Mouse (Mus musculus) ovary, adult 18-20 months (tissue): ENCODE measurements at regions not wholly inside any gene's neighbourhood (a gene's known extent, or its start where the extent isn't known, plus 50 kb on each side); places are given as distances from the start of the nearest gene placed in this dataset.
"Not testable (repeated sequence)": the region's sequence is repeated elsewhere in the genome, so short reads cannot be mapped to it uniquely, and the experiment has no call there.

ENCODE experiments used
- DNase-seq: peaks from one replicate; pipeline ENCODE4 v3.0.0; 2022; ENCODE audit warnings: low spot score, mixed read lengths

DNA sequence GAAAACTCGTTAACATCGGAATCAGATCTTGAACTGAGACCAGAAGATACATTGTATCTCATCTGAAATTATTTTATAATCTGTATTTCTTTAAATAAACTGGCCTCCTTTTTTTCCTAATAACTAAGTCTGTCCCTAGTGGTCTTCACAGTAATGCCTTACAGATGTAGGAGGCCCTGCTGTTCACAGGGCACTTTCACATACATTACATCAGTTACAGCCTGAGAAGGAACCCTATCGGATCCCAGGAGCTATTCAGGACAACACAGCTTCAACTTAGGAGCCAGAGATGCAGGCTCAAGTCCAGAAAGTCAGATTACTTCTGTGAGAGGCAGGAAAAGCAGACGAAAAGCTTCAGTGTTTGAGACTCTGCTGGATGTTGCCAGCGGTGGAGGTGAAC, 806.2 kb downstream of the Ets1 start:
- DNase-seq, result no peak

DNA sequence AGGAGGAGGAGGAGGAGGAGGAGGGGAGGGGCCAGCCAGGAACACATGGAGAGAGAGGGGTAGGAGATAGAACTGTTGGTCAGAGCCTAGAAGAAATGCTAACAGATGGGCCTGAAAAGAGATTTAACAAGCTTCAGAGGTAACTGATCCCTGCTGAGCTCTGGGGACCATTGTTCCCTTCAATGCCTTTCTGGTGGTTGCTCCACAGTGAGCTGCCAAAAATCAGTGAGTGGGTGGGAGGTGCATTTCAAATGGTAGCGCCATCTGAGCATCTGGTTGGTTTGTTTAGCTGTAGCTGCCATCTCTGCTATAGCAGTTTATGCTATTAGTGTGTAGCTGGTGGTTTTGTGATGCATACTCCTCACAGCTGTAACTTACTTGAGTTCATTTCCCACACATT, 809.9 kb downstream of the Ets1 start:
- DNase-seq, result no peak

DNA sequence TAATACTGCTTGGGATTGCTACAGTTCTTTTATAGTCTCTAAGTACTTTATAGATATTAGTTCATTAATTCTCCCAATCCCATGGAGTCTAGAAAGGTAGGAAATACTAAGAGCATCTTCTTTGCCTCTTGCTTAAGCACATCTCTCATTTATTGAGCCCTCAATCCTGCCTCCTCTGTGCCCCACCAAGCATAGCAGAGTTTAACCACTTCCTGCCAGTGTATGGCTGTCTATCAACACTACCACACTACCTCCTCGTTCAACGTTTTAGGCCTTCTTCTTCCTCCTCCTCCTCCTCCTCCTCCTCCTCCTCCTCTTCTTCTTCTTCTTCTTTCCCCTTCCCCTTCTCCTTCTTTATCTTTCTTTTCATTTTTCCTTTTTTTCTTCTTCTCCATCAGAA, 839.1 kb downstream of the Ets1 start:
- DNase-seq, result no peak

DNA sequence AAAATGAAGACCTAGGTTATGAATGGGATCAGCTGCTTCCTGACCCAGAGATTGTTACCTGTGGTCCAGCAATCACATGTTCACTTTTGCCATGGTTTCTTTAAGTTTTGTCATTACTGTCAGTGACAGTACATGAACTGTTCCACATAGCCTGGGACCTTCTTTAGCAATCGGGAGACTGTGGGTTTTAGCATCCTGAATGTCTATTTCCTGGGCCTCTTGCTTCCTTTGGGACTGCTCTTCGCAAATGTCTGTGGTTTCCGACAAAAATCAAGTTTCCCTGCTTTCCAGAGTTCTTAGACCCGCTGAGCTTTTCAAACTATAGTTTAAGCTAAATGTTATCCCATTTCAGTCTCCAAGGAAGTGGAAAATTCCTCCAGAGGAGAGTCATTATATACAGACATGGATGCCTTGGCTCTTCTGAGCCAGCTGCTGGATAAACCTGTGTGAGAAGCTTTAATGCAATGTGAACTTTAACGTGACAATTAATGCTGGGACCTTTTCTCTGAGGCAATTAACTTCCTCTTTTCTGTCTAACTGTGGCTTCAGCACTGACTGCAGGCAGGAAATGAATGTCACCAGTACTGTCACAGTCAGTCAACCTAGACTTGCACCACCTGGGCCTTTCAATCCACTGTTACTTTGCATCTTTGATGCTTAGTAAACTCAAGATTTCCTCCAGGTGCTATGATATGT, 847.0 kb downstream of the Ets1 start:
- DNase-seq, result no peak

DNA sequence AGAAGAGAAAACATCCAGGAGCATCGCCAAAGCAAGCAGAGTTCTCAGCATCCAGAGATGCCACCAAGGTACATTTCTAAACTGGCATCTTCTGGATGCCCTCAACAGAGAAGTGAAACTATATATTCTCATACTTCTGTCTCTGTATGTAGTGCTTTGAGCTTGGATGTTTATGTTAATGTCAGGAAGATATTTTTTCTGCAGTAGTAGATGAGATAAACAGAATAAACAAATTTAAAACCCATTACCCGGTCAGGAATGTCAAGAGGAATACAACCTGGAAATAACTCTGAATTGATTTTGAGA, 847.5 kb downstream of the Ets1 start:
- DNase-seq, result no peak

DNA sequence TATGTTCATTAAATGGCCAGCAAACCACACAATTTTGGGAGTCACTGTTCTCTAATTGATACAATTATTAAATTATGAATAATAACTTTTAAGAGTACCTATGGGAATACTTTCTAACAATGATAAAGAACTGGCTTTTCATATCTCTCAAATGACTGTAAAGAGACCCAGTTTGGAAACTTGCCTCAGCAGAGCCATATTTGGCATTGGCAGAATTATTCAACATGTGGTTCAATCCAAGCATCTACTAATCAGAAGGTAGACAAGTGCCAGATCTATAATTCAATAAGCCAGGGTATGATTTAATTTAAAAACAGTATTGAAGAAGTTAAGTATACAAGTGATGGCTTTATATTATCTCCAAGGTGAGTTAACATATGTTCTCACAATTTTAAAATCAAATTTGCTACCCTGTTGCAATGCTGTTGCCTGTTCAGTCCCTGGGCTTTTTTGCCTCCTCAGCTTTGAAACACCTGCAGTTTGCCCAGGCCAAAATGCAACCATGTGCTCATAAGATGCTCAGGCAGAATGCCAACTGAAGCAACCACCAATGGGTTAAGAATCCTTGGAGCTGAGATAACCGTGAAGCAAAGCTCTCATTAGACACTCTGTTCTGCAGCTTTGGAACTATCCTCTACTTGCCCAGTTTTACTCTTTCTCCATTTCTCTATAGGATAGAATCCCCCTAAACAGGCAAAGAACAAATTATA, 897.2 kb downstream of the Ets1 start:
- DNase-seq, result no peak

DNA sequence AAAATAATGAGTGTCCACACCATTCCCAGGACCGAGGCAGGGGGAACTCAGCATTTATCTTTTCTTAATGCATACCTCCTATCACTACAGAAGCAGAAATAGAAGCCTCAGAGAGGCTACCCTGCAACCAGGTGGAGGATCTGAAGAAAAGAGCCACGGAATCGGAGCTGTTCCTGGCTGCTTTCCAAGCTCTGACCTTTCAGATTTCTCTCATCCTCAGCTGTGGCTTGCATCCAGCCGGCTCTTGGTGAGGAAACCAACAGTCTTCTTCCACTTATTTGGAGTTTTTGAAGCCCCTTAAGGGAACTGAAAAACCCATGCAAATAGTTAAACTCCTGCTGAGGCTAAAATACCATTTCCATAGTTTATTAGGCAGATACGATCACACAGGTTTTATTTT, 907.3 kb downstream of the Ets1 start:
- DNase-seq, result no peak

DNA sequence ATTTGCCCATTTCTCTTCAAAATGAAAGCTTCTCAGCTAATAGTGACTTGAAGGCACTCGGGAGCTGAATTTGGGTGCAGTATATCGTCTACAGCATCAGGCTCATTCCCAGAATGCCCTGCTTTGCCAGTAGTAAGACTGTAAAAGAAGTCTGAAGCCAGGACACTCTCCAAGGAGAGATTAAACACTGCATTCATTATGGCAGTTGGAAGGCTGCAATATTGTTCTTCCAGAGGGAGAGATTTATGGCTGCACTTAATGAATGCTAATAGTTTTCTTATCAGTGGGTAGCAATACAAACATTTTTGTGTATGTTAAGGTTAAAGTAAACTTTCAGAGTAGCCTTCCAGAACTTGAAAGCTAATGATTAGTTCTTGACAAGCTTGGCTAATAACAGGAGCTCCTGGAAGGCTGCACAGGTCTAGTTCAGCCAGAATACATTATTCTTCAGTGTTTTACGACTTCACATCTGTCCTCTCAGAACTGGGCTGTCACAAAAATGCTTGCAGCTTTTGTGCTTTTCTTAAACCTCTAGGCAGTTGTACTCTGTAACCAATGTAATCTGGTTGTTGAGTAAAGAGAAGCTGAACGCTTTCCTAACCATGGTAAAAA, 910.2 kb downstream of the Ets1 start:
- no peak for DNase-seq

DNA sequence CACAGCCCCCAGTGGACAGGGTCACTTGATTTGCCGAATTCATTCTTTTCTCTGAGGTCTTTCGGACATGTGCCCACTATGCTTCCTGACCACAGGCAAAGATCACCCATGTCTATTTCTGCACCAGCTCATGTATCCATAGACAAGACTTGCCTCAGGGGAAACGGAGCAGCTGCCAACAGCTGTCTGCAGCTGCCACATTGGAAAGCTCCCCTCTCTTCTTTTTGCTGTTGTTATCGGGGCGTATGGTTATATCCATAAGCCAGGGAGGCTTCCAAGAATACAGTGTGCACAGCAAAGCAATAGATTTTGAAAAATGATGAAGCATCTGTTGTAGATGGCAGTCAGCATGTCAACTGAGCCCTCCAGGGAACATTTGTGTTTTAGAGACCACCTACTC, 913.4 kb downstream of the Ets1 start:
- DNase-seq, result no peak

DNA sequence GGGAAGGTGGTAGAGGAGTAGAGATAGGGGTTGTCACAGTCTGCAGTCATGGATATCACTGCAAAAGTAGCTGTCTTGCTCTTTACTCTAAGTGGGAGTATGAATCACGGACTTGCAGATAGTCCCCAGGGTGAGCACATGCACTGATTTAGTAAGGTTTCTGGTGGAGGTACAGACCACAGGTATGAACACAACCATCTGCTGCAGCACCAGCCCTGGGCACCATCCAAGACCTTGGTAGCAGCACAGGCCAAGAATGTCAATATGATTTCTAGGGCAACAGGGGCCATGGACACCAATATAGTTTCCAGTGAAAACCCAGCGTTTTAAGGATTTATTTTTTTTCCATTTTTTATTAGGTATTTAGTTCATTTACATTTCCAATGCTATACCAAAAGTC, 913.7 kb upstream of the Kirrel3 start:
- no peak for DNase-seq

DNA sequence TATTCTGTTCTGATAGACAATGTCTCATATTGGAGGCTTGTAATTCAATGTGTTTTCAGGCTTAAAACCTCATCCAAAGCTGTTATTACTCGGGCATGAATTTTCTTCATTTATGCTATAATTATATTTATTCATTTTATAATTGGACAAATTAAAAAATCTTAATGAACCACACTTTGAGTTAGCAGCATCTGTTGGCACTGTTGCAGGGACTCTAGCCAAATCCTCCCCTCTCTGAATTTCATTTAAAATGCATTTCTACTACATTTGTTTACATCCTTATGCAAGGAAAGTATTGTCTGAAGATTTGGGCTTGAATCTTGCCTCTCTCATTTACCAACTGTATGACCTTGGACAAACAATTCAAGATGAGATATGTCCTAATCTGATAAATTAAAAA, 874.2 kb upstream of the Kirrel3 start:
- no peak for DNase-seq

DNA sequence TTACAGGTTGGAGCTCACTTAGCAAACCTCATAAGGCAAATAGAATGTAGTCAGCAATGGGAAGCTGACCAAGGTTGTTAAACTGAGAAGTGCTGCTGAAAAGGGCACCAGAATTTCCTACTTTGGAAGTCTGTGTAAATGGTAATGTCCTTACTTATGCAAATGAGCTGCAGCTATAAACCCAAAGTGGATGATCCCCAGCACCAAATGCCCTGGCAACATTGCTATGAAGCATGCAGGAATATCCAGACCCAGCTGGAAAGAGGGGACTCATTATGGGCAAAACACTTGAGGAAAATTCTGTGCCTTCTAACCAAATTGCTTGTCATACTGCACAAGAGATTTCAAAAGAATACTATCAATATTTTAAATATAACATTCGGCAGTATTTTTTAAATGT, 861.3 kb upstream of the Kirrel3 start:
- no peak for DNase-seq

DNA sequence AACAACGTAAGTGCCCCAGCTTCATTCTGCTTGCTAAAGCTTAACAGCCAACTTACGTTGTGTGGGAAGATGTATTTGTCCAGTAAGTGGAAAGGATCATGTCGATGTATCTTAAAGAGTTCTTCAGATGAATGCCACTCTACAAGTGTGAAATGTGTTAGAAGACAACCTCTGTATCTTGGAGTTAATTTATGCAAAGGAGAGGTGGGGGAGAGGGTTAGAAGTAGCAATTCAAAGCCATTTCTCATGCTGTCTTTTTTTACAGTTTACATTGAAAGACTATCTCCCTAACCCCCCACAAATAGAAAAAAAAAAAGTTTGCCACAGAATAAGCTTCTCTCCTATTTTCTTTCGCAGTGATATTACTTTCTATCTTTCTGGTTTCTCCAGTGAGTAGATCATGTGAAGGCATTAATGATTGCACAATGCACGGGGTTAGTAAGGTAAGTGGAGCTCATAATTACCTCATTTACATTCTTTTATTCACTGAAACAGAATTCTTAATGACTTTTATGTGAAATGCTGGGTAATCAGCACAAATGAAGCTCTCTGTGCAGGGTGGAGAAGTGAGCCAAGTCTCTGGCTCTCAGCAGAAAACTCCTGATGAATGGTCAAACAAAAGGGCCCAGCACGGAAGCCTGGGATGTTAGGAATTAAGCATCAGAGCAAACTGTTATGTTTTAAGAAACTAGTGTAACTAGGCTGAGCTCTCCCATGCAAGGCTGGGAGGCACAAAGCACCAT, 855.8 kb upstream of the Kirrel3 start:
- DNase-seq, result no peak

DNA sequence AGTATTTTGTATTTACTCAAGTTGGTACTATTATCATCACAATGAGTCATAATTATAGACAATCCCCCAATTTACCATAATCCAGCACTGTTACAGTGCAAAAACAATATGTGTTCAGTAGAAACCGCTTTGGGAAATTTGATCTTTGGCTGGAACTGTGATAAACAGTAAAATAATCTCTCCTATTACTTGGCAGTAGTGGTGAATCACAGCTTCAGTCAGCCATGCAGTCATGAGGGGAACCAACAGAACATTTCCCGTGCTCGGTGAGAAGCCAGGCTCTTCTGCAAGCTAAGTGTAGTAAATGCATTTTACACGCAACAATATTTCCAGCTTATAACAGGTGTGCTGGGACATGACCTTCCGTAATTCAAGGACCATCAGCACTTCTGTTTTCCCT, 822.7 kb upstream of the Kirrel3 start:
- no peak for DNase-seq

DNA sequence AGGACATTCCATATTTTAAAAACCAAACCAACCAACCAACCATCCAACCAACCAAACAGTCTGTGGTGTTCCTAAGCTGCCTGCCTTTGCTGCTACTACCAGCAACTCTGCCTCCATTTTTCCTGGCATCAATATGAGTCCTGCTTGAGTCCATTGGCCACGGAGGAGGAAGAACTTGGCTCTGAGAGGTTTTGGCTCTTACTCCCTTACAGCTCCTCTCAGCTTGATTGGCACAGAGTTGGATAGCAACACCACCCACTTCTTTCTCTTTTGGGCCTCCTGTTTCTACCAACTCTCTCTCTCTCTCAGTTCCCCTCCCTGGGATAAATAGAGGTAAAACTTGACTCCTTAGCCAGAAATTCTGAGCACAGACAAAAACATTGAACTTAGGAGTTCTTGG, 804.6 kb upstream of the Kirrel3 start:
- DNase-seq, result peak; percentile 2

DNA sequence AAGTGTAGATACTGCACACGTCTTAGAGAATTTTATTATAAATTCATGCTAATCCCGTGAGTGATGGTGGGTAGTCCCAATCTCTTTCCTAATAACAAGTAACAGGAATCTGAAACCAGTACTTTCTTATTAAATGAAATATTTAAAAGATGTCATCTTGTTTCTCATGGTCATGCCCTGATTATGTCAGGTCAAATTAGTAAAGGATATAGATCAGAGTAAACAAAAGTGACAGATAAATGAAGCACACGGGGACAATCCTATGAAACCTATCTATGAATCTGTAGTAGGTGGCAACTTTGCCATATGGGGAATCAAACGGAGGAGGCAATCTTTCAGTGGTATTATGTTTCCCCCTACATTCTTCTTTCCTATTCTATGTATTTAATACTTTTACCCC, 794.0 kb upstream of the Kirrel3 start:
- no peak for DNase-seq

DNA sequence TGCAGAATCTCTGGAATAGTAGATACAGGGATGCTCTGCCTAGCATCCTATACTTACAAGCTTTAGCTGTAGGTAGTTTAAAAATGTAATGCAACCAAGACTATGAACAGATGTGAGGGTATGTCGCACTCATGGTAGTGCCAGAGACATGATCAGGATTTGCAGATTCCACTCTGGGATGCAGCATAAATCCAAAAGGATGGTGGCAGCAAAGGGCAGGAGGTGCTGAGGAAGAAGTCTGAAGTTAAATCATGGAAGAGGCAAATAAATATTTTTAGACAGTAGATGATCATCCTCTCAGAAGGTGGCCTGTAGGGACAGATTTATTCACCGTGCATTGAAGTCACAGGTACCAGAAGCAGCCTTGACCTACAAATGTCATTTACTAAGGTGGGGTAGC, 768.1 kb upstream of the Kirrel3 start:
- no peak for DNase-seq

DNA sequence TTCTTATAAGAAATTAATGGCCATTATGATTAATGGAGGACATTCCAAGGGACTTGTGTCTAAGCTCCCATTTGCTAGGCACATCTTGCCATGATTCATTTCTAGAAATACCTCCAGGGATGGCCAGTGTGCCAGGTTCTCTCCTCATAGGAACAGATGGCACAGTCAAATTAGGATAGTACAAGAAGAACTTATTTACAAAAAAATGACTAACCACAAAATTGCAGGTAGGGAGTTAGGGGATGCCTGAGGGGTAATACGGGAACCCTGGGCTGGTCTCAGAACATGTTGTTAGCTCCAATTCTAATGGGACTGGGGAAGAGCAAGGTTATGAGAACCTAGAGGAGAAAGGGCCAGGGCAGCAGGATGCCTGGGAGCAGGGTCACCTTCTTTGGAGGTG, 760.9 kb upstream of the Kirrel3 start:
- DNase-seq, result no peak

DNA sequence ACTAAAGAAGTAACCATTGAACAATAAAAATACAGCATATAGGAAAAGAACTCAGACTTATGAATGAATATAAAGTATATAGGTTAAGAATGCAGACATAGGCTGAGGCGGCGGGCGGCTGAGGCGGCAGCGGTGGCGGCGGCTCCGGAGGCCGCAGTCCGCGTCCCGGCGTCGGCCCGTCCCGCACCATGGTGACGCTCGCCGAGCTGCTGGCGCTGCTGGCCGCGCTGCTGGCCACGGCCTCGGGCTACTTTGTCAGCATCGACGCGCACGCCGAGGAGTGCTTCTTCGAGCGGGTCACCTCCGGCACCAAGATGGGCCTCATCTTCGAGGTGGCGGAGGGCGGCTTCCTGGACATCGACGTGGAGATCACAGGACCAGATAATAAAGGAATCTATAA, 757.6 kb upstream of the Kirrel3 start:
- DNase-seq, result not testable (repeated sequence)

DNA sequence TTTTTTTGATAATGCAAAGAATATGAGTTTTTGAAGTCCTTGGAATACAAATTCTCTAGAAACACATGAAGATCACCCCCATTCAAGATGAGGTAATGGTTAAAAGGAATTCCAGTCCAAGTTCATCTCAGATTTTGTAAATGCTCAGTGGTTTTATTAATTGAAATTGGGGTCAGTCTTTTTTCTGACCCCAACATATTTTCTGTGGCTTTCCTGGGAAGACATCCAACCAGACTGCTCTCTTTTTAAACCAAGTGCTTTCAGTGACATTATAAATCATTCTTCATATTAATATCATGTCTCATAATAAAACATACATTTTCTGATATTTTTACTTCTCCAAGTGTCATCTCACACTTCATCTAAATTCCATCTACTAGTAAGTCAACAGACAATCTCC, 725.0 kb upstream of the Kirrel3 start:
- DNase-seq, result no peak

DNA sequence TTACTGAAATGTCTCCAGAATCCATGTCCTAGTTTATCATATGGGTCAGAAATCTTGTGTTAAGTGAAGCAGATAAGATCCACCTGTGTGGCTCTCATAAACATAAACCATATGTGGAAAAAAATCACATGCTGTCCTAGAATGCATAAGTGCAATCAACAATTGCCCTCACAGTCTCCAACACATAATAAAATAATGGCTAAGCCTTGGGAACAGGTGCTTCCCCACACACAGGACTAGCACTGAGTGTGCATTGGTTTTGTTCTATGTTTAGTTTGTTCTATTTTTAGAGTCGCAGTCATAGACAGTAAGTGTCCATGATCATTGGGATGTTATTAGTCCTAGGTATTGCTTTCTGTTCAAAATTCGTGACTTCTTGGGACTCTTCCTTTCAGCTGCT, 719.5 kb upstream of the Kirrel3 start:
- DNase-seq, result no peak

DNA sequence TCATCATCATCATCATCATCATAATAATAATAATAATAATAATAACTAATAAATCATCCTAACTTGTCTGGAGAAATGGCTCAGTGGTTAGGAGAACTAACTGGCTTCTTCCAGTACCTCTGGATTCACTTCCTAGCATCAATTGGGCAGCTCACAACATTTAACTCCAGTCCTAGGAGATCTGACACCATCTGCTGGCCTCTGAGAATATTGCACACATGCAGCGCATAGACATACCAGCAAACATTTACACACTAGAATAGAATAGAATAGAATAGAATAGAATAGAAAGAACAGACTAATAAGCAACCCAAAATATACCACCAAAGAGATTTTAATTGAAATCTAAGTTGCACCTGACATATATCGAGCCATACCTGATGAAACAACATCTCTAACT, 715.9 kb upstream of the Kirrel3 start:
- DNase-seq, result no peak

DNA sequence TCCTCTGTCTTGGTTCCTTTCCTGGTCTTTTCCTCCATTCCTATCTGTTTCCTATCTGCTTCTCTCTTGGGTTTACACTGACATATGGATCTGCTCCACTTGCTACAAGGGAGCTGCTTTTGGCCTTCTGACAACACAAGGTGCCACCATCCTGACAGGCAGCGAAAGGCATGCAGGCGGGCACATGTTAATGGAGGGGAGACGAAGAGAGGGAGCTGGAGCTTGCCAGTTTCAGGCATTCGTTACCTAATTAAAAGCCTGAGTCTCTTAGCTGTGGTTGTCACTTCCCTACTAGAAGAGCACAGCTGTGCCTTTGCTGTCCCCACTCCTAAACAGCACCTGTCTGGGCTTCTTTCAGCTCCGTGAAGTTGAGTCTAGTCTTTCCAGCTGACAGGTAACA, 711.5 kb upstream of the Kirrel3 start:
- no peak for DNase-seq
